ENCODE assay signal across 20 mouse cellular contexts in the genomic region with DNA sequence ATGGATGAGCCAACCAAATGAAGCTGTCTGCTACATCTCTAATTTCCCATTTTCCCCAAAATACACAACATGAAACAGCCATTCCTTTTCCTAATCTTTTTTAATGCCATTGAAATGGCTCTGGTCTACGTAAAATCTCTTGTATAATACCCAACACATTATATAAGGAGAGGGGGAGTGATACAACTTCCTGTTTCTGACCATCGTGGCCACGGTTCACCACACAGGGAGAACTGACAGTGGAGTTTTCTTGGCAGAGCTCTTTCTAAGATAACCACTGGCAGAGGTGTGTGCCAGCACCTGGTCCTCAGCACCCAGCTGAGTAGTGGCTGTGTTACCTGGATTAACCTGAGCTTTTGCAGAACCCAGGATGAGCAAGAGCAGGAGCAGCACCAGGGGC.
"Had no signal": no experiment of that assay in that cellular context is flagged by ENCODE, and none has a peak within 500 bp of the region (broad histone marks: within the 10 kb centered on the region; RNA-seq: fewer than 3 reads in every experiment).

No protein-coding gene starts in this region.

- H3K27ac ChIP-seq: kidney, embryonic 15.5 days; limb, embryonic 12.5 days; limb, embryonic 15.5 days; liver, embryonic 13.5 days; midbrain, embryonic 10.5 days; midbrain, embryonic 13.5 days; neural tube, embryonic 13.5 days had no signal

- H3K27me3 ChIP-seq: kidney, embryonic 15.5 days; limb, embryonic 12.5 days; limb, embryonic 15.5 days; liver, embryonic 13.5 days; megakaryocyte, embryonic 14.5 days; midbrain, embryonic 13.5 days; neural tube, embryonic 13.5 days had no signal

- ATAC-seq: midbrain, embryonic 13.5 days; midbrain, embryonic 16.5 days had no signal

- H3K4me1 ChIP-seq: kidney, embryonic 15.5 days; limb, embryonic 12.5 days; limb, embryonic 15.5 days; liver, embryonic 13.5 days; megakaryocyte, embryonic 14.5 days; midbrain, embryonic 10.5 days; midbrain, embryonic 13.5 days; neural tube, embryonic 13.5 days had no signal

- H3K4me2 ChIP-seq: kidney, embryonic 15.5 days; limb, embryonic 12.5 days; limb, embryonic 15.5 days; liver, embryonic 13.5 days; midbrain, embryonic 13.5 days; neural tube, embryonic 13.5 days had no signal

- H3K9me3 ChIP-seq: kidney, embryonic 15.5 days; limb, embryonic 12.5 days; limb, embryonic 15.5 days; liver, embryonic 13.5 days; megakaryocyte, embryonic 14.5 days; midbrain, embryonic 10.5 days; midbrain, embryonic 13.5 days; neural tube, embryonic 13.5 days had no signal

- DNase-seq: kidney, adult 8-10 months; kidney, postnatal 14 days; kidney, postnatal 4 days; left cerebral cortex, postnatal 4 days; liver, embryonic 13.5 days; lung, adult 2 months; lung, postnatal 14 days; lung, postnatal 4 days; retina, postnatal 1 day; thymus, adult 18-20 months; thymus, postnatal 36 days had no signal

- H3K36me3 ChIP-seq: kidney, embryonic 15.5 days; liver, embryonic 13.5 days; midbrain, embryonic 10.5 days; midbrain, embryonic 13.5 days; neural tube, embryonic 13.5 days had no signal

- H3K9ac ChIP-seq: kidney, embryonic 15.5 days; limb, embryonic 12.5 days; limb, embryonic 15.5 days; liver, embryonic 13.5 days; midbrain, embryonic 13.5 days; neural tube, embryonic 13.5 days had no signal

- H3K4me3 ChIP-seq: kidney, embryonic 15.5 days; limb, embryonic 12.5 days; limb, embryonic 15.5 days; liver, embryonic 13.5 days; megakaryocyte, embryonic 14.5 days; midbrain, embryonic 10.5 days; midbrain, embryonic 13.5 days; myocyte; neural tube, embryonic 13.5 days had no signal
